Mouse (Mus musculus) heart, embryonic 15.5 days (tissue): ENCODE results near the gene Taf12. TPM values are rescaled to one million over a fixed set of nuclear protein-coding genes. Genes with fewer than 3 reads are reported as not detected.
A peak's percentile ranks its signal among the peaks of the same experiment; 100 is the strongest.
"Not testable (repeated sequence)": the region's sequence is repeated elsewhere in the genome, so short reads cannot be mapped to it uniquely, and the experiment has no call there.

Experiments used
- ATAC-seq: fragments of 200-750 bp; cut with Nextera tagmentation; replicated peaks from 2 replicates; pipeline ENCODE4 v1.8.0; 2017; ENCODE audit warnings: low read depth, moderate TSS enrichment; ENCODE audit not compliant: insufficient number of reproducible peaks, insufficient read depth, low FRiP score
- H3K27ac ChIP-seq: fragments of 300-500 bp; sonication (generic); 2 replicates; pipeline ENCODE4 v1.5.1; 2015; ENCODE audit warnings: mild to moderate bottlenecking, inconsistent platforms
- H3K27me3 ChIP-seq: fragments of 300-500 bp; sonication (generic); 2 replicates; pipeline ENCODE4 v1.6.1; 2015; ENCODE audit warnings: inconsistent platforms
- H3K36me3 ChIP-seq: fragments of 300-500 bp; sonication (generic); 2 replicates; pipeline ENCODE4 v1.6.1; 2015; ENCODE audit warnings: mild to moderate bottlenecking, inconsistent platforms
- H3K4me1 ChIP-seq: fragments of 300-500 bp; sonication (generic); replicated peaks from 2 replicates; pipeline ENCODE4 v1.6.1; 2015; ENCODE audit warnings: inconsistent platforms
- H3K4me2 ChIP-seq: fragments of 300-500 bp; sonication (generic); 2 replicates; pipeline ENCODE4 v1.6.1; 2015; ENCODE audit warnings: inconsistent platforms, mild to moderate bottlenecking, moderate library complexity
- H3K4me3 ChIP-seq: fragments of 300-500 bp; sonication (generic); 2 replicates; pipeline ENCODE4 v1.5.1; 2015; ENCODE audit warnings: mild to moderate bottlenecking, inconsistent platforms
- H3K9ac ChIP-seq: fragments of 300-500 bp; sonication (generic); 2 replicates; pipeline ENCODE4 v1.6.1; 2015; ENCODE audit warnings: mild to moderate bottlenecking, inconsistent platforms
- H3K9me3 ChIP-seq: fragments of 300-500 bp; sonication (generic); replicated peaks from 2 replicates; pipeline ENCODE4 v1.6.1; 2016; ENCODE audit warnings: inconsistent platforms
- WGBS: fragments of 180-500 bp; shearing (Covaris S2); methylation state at CpG from one replicate; pipeline ENCODE4 v1.1.7; 2015; ENCODE audit warnings: mixed read lengths; 5-methylcytosine and 5-hydroxymethylcytosine counted together
- polyA plus RNA-seq: library from polyadenylated mRNA; unstranded; fragments of >200 nt; fragmentation: Nextera tagmentation; extraction: Ambion mirVana; gene quantifications from 2 replicates; pipeline ENCODE4 v1.2.1, GENCODE M21; 2015

Gene Taf12
- polyA plus RNA-seq, 1 experiment from 2014 or later: 33.7 TPM

DNA sequence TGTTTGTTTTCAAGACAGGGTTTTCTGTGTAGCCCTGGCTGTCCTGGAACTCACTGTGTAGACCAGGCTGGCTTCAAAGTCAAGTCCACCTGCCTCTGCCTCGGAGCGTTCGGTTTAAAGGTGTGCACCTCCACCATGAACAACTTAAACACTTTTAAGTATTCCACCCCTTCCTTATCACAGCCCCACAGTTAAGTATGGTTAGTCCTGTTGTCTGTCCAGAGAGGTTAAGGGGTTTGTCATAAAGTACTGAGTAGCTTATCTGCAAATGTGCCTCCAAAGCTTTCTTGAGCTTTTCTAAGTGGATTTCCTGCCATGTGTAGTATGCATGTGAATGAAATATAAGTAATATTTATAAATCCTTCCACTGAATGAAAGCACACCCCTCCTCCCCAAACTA is 1.8 kb downstream of the Taf12 start:
- H3K4me2 ChIP-seq: 0 out of 2 replicates have a peak overlapping the region, but pooled peaks have one; percentile 4
- H3K4me3 ChIP-seq: no peak overlapping the region
- H3K27ac ChIP-seq: no peak overlapping the region
- WGBS: 89% methylated on average over 3 of the region's 3 CpGs
- no peak overlapping the region for H3K9ac ChIP-seq
- no peak for ATAC-seq
- peaks cover 19% of the 10 kb centered on the region for H3K4me1 ChIP-seq
- no peaks in the 10 kb centered on the region for H3K9me3 ChIP-seq
- no peaks in the 10 kb centered on the region for H3K36me3 ChIP-seq
- H3K27me3 ChIP-seq: no peaks in the 10 kb centered on the region

DNA sequence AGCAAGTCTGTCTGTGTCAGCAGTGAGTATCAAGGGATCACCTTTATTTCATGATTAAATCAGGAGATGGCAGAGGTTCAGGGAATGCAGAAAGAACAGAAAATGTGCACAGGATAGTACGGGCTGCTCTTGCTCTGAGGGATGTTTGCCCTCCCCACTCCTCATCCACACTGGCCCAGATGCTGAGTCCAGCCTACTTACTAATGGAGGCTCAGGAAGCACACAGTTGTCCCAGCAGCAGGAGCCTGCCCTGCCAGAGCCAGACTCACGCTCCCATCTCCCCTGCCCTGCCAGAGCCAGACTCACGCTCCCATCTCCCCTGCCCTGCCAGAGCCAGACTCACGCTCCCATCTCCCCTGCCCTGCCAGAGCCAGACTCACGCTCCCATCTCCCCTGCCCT is 14.7 kb downstream of the Taf12 start:
- H3K4me3 ChIP-seq, ATAC-seq, H3K4me2 ChIP-seq, H3K27ac ChIP-seq, H3K9me3 ChIP-seq, H3K9ac ChIP-seq, H3K27me3 ChIP-seq, H3K4me1 ChIP-seq: not testable (repeated sequence)
- H3K36me3 ChIP-seq: peaks cover 52% of the 10 kb centered on the region
- 57% methylated on average over 4 of the region's 5 CpGs for WGBS

DNA sequence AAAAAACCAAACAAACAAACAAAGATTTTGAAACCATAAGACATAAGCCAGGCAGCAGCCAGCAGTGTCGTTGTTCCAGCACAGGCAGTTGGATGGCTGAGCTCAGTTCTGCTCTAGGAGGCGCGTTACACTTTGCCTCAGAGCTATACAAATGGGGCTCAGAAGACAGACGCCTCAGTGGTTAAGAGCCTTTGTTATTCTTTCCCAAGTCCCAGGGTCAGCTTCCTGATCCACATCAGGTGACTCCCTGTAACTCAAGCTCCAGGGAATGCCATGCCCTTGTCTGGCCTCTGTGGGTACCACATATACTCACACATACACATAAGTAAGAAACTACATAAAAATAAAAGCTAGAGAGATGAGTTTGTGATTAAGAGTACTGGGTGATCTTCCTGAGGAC is 16.9 kb downstream of the Taf12 start:
- ATAC-seq: no peak
- H3K27me3 ChIP-seq: no peaks in the 10 kb centered on the region

DNA sequence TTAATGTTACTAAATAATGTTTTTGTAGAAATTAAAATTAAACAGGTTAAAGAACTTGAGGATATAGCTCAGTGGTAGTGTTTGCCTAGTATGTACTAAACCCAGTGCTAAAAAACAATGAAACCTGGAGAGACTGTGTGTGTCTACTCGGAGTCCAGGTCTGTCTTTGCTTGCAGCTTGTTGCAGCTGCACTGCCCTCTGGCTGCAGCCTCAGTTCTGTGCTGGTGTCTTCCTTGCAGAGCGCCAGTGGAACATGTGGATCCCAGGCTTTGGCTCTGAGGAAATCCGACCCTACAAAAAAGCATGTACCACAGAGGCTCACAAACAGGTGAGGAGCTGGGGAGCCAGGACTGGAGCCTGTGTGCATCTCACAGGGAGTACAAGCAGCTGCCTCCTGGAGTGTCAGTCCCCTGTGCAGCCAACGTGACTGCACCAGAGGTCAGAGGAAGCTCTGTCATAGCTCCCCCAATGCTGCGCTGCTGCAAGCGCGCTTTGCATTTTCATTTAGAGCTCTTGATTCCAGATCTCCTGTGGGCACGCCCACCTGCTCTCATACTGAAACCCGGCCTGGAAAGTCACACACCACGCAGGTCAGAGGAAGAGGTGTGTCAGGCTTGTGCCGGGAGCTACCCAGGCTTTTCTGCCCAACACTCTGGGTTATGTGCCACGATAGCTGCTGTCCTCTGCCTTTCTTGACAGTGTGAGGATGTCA is 17.6 kb downstream of the Taf12 start:
- H3K4me2 ChIP-seq: no peak overlapping the region
- H3K27ac ChIP-seq: no peak overlapping the region
- no peak overlapping the region for H3K9ac ChIP-seq
- no peaks in the 10 kb centered on the region for H3K4me1 ChIP-seq
- H3K9me3 ChIP-seq: no peaks in the 10 kb centered on the region
- WGBS: 84% methylated on average over 12 of the region's 12 CpGs
- peaks cover 32% of the 10 kb centered on the region for H3K36me3 ChIP-seq
- H3K27me3 ChIP-seq: no peaks in the 10 kb centered on the region
- H3K4me3 ChIP-seq: no peak overlapping the region
- no peak for ATAC-seq

More for the DNA sequence above, 16.9 kb downstream of the Taf12 start:
- no peak overlapping the region for H3K4me3 ChIP-seq
- no peaks in the 10 kb centered on the region for H3K9me3 ChIP-seq
- H3K36me3 ChIP-seq: peaks cover 37% of the 10 kb centered on the region
- H3K4me2 ChIP-seq: no peak overlapping the region
- WGBS: 90% methylated on average over 4 of the region's 4 CpGs
- H3K4me1 ChIP-seq: no peaks in the 10 kb centered on the region
- no peak overlapping the region for H3K9ac ChIP-seq
- H3K27ac ChIP-seq: no peak overlapping the region

DNA sequence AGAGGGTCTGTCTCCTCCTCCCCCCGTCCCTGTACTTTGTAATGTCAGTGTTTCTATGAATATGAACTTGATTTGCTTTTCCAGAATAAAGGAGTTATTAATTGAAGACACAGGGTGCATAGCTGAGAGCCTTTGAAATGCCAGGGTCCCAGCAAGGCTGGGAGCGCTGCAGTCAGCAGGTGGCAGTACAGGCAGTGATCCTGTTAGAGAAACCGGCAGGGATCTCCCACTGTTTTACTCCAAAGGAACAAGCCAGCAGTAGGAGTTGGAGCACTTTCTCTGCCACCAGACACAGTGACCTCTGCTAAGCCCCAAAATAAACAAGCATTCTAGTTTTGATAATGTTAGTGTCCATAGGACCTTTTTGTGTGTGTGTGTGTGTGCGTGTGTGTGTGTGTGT is 18.8 kb downstream of the Taf12 start:
- Histone ChIP-seq H3K36me3 (peaks cover 26% of the 10 kb centered on the region), H3K9ac (no peak overlapping the region), H3K4me1 (no peaks in the 10 kb centered on the region), H3K4me2 (no peak overlapping the region), H3K27ac (no peak overlapping the region), H3K27me3 (no peaks in the 10 kb centered on the region), H3K9me3 (no peaks in the 10 kb centered on the region), H3K4me3 (no peak overlapping the region)
- no peak for ATAC-seq
- 40% methylated on average over 4 of the region's 4 CpGs for WGBS

DNA sequence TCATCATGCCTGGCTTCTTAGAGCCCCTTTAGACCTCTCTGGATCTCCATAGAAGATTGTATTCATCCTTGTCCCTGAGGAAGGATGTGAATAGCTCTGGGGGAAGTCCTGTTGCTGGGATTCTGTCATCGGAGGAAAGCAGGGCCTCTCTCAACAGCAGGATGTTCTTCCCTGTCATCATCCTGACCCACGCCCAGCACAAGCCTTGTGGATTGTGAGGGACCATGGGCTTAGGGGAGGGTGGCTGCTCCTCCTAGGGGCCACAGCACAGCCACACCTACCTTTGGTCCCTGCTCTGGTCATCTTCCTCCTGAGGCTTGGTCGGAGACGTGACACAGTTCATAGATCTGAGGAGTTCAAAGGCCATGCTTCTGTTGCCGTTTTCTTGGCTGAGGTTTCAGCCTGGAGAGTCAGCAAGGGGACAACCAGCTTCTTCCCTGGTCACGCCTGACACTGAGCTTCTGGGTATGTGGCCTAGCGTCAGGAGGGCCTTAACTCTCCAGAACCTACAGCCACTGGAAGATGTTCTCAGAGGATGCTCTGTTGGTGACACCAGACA is 19.6 kb downstream of the Taf12 start:
- Histone ChIP-seq H3K27ac (no peak overlapping the region), H3K27me3 (no peaks in the 10 kb centered on the region), H3K4me1 (no peaks in the 10 kb centered on the region), H3K4me2 (no peak overlapping the region), H3K4me3 (no peak overlapping the region), H3K9ac (no peak overlapping the region), H3K9me3 (no peaks in the 10 kb centered on the region), H3K36me3 (peaks cover 26% of the 10 kb centered on the region)
- 78% methylated on average over 7 of the region's 7 CpGs for WGBS
- ATAC-seq: no peak

DNA sequence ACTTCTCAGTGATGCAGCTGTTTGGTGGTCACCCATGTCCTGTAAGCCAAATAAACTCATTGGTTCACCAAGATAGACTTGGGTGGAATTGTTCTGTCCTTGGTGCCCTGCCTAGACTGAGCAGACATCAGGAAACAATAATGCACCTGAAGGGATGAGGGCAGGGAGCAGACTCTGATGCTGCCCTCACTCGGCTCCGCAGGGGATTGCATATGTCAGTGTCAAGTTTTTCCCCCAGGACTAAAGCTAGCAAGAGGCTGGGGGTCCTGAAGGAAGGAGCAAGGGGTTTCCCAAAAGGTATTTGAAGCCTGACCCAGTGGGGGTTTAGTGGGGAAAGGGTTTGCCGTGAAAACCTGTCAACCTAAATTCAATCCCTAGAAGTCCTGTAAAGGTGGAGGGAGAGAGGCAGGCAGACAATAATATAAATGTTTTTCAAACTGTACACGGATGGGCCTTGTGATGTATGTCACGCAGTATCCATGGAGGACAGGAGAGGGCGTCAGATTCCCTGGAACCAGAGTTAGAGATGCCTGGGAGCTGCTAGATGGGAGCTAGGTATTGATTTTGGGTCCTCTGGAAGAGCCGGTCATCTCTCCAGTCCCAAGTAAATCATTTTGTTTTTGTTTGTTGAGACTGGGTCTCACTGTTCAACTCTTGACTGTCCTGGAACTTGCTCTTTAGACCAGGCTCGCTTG is 21.7 kb downstream of the Taf12 start:
- H3K4me2 ChIP-seq: no peak overlapping the region
- 49% methylated on average over 8 of the region's 8 CpGs for WGBS
- no peak overlapping the region for H3K9ac ChIP-seq
- no peaks in the 10 kb centered on the region for H3K27me3 ChIP-seq
- H3K9me3 ChIP-seq: no peaks in the 10 kb centered on the region
- no peak overlapping the region for H3K4me3 ChIP-seq
- ATAC-seq: no peak
- H3K4me1 ChIP-seq: no peaks in the 10 kb centered on the region
- H3K27ac ChIP-seq: no peak overlapping the region
- H3K36me3 ChIP-seq: peaks cover 14% of the 10 kb centered on the region; the same call in 1 of the 2 replicates

DNA sequence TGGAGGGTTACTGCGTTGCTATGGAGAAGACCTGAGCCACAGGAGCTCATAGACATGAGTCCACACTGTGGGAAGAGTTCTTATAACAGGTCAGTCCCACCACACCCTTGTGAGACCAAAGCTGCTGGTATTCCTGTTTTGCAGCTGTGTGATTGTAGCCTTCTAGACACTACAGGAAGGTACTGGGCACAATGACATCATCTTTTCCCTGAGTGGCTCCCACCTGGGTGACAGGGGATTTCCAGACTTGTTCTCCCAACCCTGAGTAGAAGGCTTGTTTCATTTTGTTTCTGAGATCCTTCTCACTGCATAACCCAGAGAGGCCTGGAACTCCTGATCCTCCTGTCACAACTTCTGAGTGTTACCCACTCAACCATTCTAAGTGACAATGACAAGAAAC is 25.7 kb downstream of the Taf12 start:
- WGBS: 92% methylated on average over 1 of the region's 1 CpGs
- Histone ChIP-seq H3K36me3 (no peaks in the 10 kb centered on the region), H3K9ac (no peak overlapping the region), H3K4me2 (no peak overlapping the region), H3K27ac (no peak overlapping the region), H3K27me3 (no peaks in the 10 kb centered on the region), H3K9me3 (no peaks in the 10 kb centered on the region), H3K4me3 (no peak overlapping the region), H3K4me1 (peaks cover 13% of the 10 kb centered on the region)
- no peak for ATAC-seq

DNA sequence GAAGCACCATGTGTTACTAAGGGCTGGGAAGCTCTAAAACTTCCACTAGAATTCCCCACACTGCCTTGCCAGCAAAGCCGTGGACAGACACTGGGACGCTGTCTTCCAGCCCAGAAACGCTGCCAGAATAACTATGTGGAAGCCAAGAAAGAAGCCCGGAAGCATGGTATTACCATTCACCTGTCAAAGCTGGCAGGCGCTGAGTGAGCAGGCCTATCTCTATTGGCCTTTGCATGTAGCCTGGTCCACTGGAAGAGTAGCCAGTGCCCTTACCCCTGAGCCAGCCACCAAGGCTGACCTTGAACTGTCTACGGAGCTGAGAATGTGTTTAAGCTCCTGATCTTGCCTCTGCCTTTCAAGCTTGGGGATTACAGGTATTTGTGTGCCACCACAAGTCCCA is 27.3 kb downstream of the Taf12 start:
- Histone ChIP-seq H3K9ac (no peak overlapping the region), H3K4me3 (no peak overlapping the region), H3K36me3 (no peaks in the 10 kb centered on the region), H3K9me3 (no peaks in the 10 kb centered on the region), H3K27ac (peak overlapping the region; percentile 43), H3K4me2 (no peak overlapping the region), H3K4me1 (peaks cover 13% of the 10 kb centered on the region), H3K27me3 (no peaks in the 10 kb centered on the region)
- 41% methylated on average over 6 of the region's 6 CpGs for WGBS
- ATAC-seq: no peak

DNA sequence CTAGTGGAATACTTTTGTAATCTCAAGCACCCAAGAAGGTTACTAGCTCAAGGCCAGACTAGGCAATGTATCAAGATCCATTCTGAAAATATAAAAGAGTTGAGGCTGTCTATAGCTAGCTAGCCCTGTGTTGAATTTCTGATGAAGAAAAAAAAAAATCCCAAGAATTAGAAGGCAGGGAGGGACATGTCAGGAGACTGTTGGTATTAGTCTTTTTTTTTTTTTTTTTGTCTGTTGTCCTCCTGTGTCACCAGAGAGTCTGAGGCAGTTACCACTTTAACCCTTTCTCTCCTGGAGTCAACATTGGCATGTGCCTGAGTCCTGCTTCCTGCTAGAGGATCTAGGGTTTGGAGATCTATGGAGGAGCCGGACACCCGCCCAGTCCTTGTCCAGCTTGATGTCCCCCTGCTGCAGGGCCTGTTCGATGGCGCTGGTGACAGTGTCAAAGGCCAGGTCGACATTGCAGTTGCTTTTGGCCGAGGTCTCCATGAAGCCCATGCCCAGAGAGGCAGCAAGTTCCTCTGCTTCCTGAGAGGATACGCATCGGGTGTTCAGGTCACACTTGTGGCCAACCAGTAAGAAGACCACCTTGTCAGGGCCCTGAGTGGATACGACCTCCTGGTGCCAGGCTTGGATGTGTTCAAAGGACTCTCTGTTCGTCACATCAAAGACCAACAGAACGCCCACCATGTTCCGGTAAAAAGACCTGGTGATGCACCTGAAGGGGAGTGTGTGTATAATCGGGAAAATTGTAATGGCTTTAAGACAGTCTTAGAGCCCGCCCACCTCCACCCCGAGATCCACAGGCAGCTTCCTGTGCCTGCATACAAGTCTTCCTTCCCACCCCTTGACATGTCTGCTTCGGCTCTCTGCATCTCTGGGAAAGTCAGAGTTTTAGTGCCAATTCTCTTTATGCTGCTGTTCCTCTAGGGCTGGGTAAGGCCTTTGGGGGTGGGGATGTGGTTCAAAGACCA is 28.1 kb downstream of the Taf12 start:
- Histone ChIP-seq H3K27me3 (no peaks in the 10 kb centered on the region), H3K36me3 (no peaks in the 10 kb centered on the region), H3K27ac (peak overlapping the region; percentile 55), H3K9ac (peak overlapping the region; percentile 65), H3K4me3 (peak overlapping the region; percentile 61), H3K4me2 (peak overlapping the region; percentile 70), H3K4me1 (peaks cover 13% of the 10 kb centered on the region), H3K9me3 (no peaks in the 10 kb centered on the region)
- no peak for ATAC-seq
- 63% methylated on average over 16 of the region's 16 CpGs for WGBS

DNA sequence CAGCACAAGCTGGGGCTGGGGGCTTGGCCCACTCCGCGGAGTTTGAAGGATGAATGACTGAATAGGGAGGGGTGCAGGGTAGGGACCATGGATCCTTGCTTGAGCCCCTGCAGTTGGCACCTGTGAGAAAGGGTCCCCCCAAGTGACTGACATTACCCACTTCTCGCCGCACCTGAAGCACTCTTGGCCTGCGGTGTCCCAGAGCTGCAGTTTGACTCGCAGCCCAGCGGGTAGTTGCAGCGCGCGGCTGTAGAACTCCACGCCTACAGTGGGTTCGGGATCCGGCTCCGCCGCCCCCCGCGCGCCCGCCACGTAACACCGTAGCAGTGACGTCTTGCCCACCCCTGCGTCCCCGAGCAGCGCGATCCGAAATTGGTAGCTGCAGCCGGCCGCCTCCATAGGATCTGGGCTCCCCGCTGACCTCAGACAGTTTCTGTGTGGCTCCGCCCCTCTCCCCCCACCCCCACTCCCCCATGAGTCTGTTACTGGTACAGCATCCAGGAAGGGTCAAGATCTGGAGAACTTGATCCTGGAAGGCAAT is 28.8 kb downstream of the Taf12 start, which contains the start of gene Rab42:
Gene Rab42 (minus strand): TSS at position 447 of the 541 bp plus-strand sequence.
- H3K4me3 ChIP-seq: peak within 1 kb of the TSS; percentile 61
- H3K27me3 ChIP-seq: no peaks in the 10 kb centered on the region
- H3K4me2 ChIP-seq: peak within 1 kb of the TSS; percentile 70
- peaks cover 13% of the 10 kb centered on the region for H3K4me1 ChIP-seq
- H3K9ac ChIP-seq: peak within 1 kb of the TSS; percentile 65
- H3K27ac ChIP-seq: peak within 1 kb of the TSS; percentile 55
- no peaks in the 10 kb centered on the region for H3K36me3 ChIP-seq
- ATAC-seq: peak; percentile 74
- no peaks in the 10 kb centered on the region for H3K9me3 ChIP-seq
- under 1% methylated on average over 31 of the region's 31 CpGs for WGBS
